Mouse (Mus musculus) testis, postnatal 14 days (tissue): ENCODE results near the gene Vmn2r23.
"Not testable (repeated sequence)": the region's sequence is repeated elsewhere in the genome, so short reads cannot be mapped to it uniquely, and the experiment has no call there.

ENCODE experiments used
- DNase-seq: peaks from one replicate; pipeline ENCODE4 v3.0.0; 2021; ENCODE audit warnings: low spot score

Gene Vmn2r23

DNA sequence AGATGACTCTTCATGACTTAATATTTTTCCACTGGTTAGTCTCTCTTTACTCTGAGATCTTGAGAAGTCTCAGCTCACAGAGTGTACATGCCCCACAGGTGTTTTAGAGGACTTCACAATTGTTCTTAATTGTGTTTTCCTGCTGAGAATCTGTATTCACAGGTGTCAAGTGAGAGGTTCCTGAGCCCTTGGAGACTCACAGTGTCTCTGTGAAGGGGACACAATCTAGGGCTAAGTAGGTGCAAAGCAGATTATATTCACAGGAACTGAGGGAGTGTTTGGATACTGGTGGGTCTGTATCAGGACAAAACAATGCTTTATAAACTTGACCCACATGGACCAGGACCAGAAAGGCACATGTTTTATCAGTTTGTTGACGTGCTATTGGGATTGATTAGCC is at the start of gene Vmn2r23:
TSS of gene Vmn2r23 (plus strand) at position 301 of the 400 bp plus-strand sequence.
- DNase-seq = no peak

- no peak for DNase-seq
Observed at GRCm38 (mm10) chr6:123657040-123657439, 45.4 kb upstream of the Vmn2r23 start.

DNA sequence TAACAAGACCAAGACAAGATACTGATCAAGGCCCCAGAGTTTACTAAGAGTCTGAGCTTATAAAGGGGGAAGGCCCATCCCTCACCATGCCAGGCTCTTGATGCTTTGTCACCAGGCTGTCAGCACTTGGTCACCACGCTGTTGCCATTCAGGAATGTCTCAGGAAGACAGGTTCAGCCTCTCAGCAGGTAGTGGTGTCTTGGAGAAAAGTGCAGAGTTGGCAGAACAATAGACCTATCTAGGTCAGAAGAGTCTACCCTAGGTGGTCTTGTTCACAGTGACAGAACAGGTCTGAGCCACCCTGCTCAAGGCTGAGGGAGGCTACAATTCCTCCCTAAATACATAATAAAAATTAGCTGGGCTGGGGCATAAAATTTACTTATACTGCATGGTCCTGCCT is 5.8 kb upstream of the Vmn2r23 start:
- not testable (repeated sequence) for DNase-seq

GRCm38 (mm10) chr6:123697213-123697612 is 5.3 kb upstream of the Vmn2r23 start:
- no peak for DNase-seq

- DNase-seq = no peak
Observed at GRCm38 (mm10) chr6:123770031-123770430, 67.6 kb downstream of the Vmn2r23 start.

GRCm38 (mm10) chr6:123778579-123778978 is 76.1 kb downstream of the Vmn2r23 start, which contains the start of gene Vmn2r24:
Gene Vmn2r24 (plus strand): TSS chr6:123778879.
- DNase-seq = no peak

- no peak for DNase-seq
Observed at GRCm38 (mm10) chr6:123784857-123785256, 82.4 kb downstream of the Vmn2r23 start.

DNA sequence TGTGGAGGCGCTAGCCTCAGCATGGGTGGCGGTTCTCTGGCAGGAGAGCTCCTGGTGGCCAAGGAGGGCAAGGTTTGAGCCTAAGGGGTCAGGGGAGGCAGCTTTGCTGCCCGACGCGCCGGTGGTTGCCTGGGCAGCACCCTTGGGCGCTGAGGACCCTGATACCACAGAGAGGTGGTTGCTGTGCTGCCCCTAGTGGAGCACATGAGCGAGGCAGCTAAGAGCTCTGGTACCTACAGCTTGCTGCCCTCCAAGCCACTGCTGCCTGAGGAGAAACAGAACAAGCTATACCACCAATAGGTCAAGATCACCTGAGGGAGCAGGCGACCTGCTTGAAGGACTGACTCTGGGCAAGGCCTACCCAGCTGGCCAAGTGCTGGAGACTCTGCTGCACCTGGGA is 91.3 kb downstream of the Vmn2r23 start:
- DNase-seq = peak; percentile 3
